Mouse (Mus musculus): ENCODE measurements at regions not wholly inside any gene's neighbourhood (a gene's known extent, or its start where the extent isn't known, plus 50 kb on each side); places are given as distances from the start of the nearest gene placed in this dataset.
A peak's percentile ranks its signal among the peaks of the same experiment; 100 is the strongest.

GRCm38 (mm10) chr13:37560800-37561199 is 215.8 kb downstream of the Ly86 start:
- H3K9me3 ChIP-seq: no peaks in the 10 kb centered on the region
- H3K27me3 ChIP-seq: no peaks in the 10 kb centered on the region
- no peaks in the 10 kb centered on the region for H3K36me3 ChIP-seq
- WGBS: 65% methylated on average over 3 of the region's 3 CpGs
- no peak overlapping the region for H3K9ac ChIP-seq (replicated peaks)
- peak; percentile 28; the same call in 1 of the 2 replicates for ATAC-seq (replicated peaks)
- no peak overlapping the region for H3K4me3 ChIP-seq
- H3K4me2 ChIP-seq (replicated peaks): no peak overlapping the region
- no peaks in the 10 kb centered on the region for H3K4me1 ChIP-seq
- no peak overlapping the region for H3K27ac ChIP-seq (replicated peaks)

- 0 out of 2 replicates have a peak, but pooled peaks have one; percentile 33 for ATAC-seq (replicated peaks)
- no peak overlapping the region for H3K4me2 ChIP-seq (replicated peaks)
- 58% methylated on average over 2 of the region's 2 CpGs for WGBS
Observed at GRCm38 (mm10) chr13:37561437-37561836, 216.4 kb downstream of the Ly86 start.

GRCm38 (mm10) chr13:37562141-37562540 is 216.1 kb upstream of the Rreb1 start:
- Histone ChIP-seq H3K36me3 (no peaks in the 10 kb centered on the region), H3K27me3 (no peaks in the 10 kb centered on the region), H3K9me3 (no peaks in the 10 kb centered on the region), H3K4me1 (no peaks in the 10 kb centered on the region), H3K9ac (replicated peaks) (no peak overlapping the region), H3K27ac (replicated peaks) (no peak overlapping the region), H3K4me2 (replicated peaks) (no peak overlapping the region), H3K4me3 (no peak overlapping the region)
- WGBS: 54% methylated on average over 9 of the region's 9 CpGs
- ATAC-seq (replicated peaks): no peak

More at GRCm38 (mm10) chr13:37561437-37561836, 216.4 kb downstream of the Ly86 start:
- Histone ChIP-seq H3K9me3 (no peaks in the 10 kb centered on the region), H3K4me3 (no peak overlapping the region), H3K27ac (replicated peaks) (no peak overlapping the region), H3K36me3 (no peaks in the 10 kb centered on the region), H3K9ac (replicated peaks) (no peak overlapping the region), H3K27me3 (no peaks in the 10 kb centered on the region), H3K4me1 (no peaks in the 10 kb centered on the region)

DNA sequence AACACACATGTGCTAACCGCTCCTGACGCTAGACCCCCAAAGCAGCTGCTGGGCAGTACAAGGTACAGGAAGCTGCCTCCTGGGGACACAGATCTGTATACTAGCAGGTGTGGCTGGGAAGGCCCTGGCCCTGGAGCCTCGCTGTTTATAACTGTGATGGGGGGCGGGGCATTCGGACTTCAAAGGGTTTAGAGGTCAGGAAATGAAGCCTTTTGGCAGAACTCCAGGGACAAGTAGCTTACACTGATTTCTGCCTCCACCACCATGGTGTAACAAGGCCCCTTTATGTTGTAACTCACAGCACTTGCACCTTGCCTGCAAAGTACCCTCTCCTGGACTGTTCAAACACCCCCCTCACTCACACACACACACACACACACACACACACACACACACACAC is 215.5 kb upstream of the Rreb1 start:
- H3K36me3 ChIP-seq: no peaks in the 10 kb centered on the region
- no peaks in the 10 kb centered on the region for H3K27me3 ChIP-seq
- H3K9me3 ChIP-seq: no peaks in the 10 kb centered on the region
- no peak overlapping the region for H3K4me3 ChIP-seq
- H3K4me1 ChIP-seq: no peaks in the 10 kb centered on the region
- no peak overlapping the region for H3K4me2 ChIP-seq (replicated peaks)
- whole genome bisulfite sequencing: 43% methylated on average over 5 of the region's 5 CpGs
- H3K9ac ChIP-seq (replicated peaks): no peak overlapping the region
- H3K27ac ChIP-seq (replicated peaks): no peak overlapping the region
- no peak for ATAC-seq (replicated peaks)

- 62% methylated on average over 3 of the region's 3 CpGs for WGBS
- Histone ChIP-seq H3K36me3 (no peaks in the 10 kb centered on the region), H3K27me3 (no peaks in the 10 kb centered on the region), H3K9ac (replicated peaks) (no peak overlapping the region), H3K9me3 (no peaks in the 10 kb centered on the region), H3K4me2 (replicated peaks) (no peak overlapping the region), H3K4me1 (no peaks in the 10 kb centered on the region), H3K4me3 (no peak overlapping the region), H3K27ac (replicated peaks) (no peak overlapping the region)
- no peak for ATAC-seq (replicated peaks)
Observed at GRCm38 (mm10) chr13:37569051-37569450, 209.1 kb upstream of the Rreb1 start.

DNA sequence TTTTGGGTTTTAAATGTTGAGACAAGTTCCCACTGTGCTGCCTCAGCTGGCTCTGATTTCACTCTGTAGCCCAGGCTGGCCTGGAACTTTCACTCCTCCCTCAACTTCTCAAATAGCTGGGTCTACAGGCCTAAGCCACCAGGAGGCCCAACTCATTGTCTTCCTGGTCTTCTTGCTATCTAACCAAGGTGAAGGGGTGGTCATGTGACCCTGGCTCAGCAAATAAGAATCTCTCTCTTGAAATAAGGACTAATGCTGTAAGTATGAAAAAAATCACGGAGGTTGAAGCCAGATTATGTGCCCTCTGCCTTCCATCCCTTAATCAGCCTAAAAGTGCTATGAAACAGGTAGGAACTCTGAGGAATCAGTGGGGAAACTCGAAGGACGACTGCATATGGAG is 208.7 kb upstream of the Rreb1 start:
- Histone ChIP-seq H3K9me3 (no peaks in the 10 kb centered on the region), H3K27ac (replicated peaks) (no peak overlapping the region), H3K4me2 (replicated peaks) (no peak overlapping the region), H3K4me3 (no peak overlapping the region), H3K27me3 (no peaks in the 10 kb centered on the region), H3K4me1 (no peaks in the 10 kb centered on the region), H3K9ac (replicated peaks) (no peak overlapping the region), H3K36me3 (no peaks in the 10 kb centered on the region)
- no peak for ATAC-seq (replicated peaks)
- 89% methylated on average over 3 of the region's 3 CpGs for WGBS

GRCm38 (mm10) chr13:37572983-37573382 is 205.2 kb upstream of the Rreb1 start:
- Histone ChIP-seq H3K27me3 (no peaks in the 10 kb centered on the region), H3K4me1 (no peaks in the 10 kb centered on the region), H3K9ac (replicated peaks) (no peak overlapping the region), H3K27ac (replicated peaks) (no peak overlapping the region), H3K36me3 (no peaks in the 10 kb centered on the region), H3K4me3 (no peak overlapping the region), H3K9me3 (no peaks in the 10 kb centered on the region), H3K4me2 (replicated peaks) (no peak overlapping the region)
- WGBS: 56% methylated on average over 3 of the region's 3 CpGs
- no peak for ATAC-seq (replicated peaks)

DNA sequence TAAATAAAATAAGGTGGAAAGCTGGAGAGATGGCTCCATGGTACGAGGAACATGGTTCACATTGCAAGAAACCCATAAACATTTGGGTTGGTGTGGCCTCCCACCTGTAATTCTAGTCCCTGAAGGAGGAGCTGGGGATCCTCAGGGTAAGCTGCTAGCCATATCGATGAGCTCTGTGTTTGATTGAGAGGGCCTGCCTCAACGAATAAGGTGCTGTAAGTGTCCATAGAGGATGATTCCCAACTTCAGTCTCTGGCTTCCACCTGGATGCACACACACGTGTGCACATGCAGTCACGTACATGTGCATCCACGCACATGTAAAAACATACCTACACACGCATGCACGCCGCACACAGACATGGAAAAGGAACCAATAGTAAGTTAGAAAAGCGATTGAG is 199.0 kb upstream of the Rreb1 start:
- ATAC-seq (replicated peaks): no peak
- Histone ChIP-seq H3K4me2 (replicated peaks) (no peak overlapping the region), H3K4me1 (peaks cover 8% of the 10 kb centered on the region), H3K36me3 (no peaks in the 10 kb centered on the region), H3K9ac (replicated peaks) (no peak overlapping the region), H3K9me3 (no peaks in the 10 kb centered on the region), H3K4me3 (no peak overlapping the region), H3K27ac (replicated peaks) (0 out of 2 replicates have a peak overlapping the region, but pooled peaks have one; percentile 77), H3K27me3 (no peaks in the 10 kb centered on the region)
- 85% methylated on average over 10 of the region's 10 CpGs for WGBS

- no peaks in the 10 kb centered on the region for H3K36me3 ChIP-seq
- no peak overlapping the region for H3K4me3 ChIP-seq
- H3K9me3 ChIP-seq: no peaks in the 10 kb centered on the region
- no peaks in the 10 kb centered on the region for H3K27me3 ChIP-seq
- no peak overlapping the region; the same call in 1 of the 2 replicates for H3K9ac ChIP-seq (replicated peaks)
- peak overlapping the region; percentile 23; the same call in 1 of the 2 replicates for H3K4me2 ChIP-seq (replicated peaks)
- peaks cover 8% of the 10 kb centered on the region for H3K4me1 ChIP-seq
- ATAC-seq (replicated peaks): peak; percentile 89
- peak overlapping the region; percentile 77 for H3K27ac ChIP-seq (replicated peaks)
- WGBS: 15% methylated on average over 11 of the region's 11 CpGs
Observed at GRCm38 (mm10) chr13:37579775-37580174, 198.4 kb upstream of the Rreb1 start.

GRCm38 (mm10) chr13:37580806-37581205 is 197.4 kb upstream of the Rreb1 start:
- WGBS: 83% methylated on average over 2 of the region's 2 CpGs
- peaks cover 8% of the 10 kb centered on the region for H3K4me1 ChIP-seq
- H3K27ac ChIP-seq (replicated peaks): no peak overlapping the region
- no peaks in the 10 kb centered on the region for H3K27me3 ChIP-seq
- no peak overlapping the region for H3K9ac ChIP-seq (replicated peaks)
- H3K9me3 ChIP-seq: no peaks in the 10 kb centered on the region
- no peak overlapping the region for H3K4me3 ChIP-seq
- no peak overlapping the region for H3K4me2 ChIP-seq (replicated peaks)
- no peak for ATAC-seq (replicated peaks)
- no peaks in the 10 kb centered on the region for H3K36me3 ChIP-seq

DNA sequence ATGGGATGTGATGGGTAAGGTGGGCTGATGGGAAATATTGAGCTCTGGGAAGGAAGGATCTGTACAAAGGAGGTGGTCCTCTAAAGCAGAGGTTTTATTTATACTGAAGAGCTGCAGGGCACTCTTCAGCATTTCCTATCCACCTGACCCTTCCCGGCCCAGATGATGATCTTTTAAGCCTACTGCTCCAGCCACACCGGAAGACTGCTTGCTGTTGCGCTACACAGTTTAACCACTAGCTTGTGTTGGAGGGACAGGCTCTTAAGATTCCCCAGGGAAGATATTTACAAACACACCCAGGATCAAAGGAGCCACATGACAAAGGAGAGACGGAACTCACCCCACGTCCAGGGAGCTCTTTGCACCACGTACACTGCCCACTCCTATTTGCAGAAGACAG is 196.8 kb upstream of the Rreb1 start:
- Histone ChIP-seq H3K4me3 (no peak overlapping the region), H3K27me3 (no peaks in the 10 kb centered on the region), H3K4me2 (replicated peaks) (no peak overlapping the region), H3K9ac (replicated peaks) (no peak overlapping the region), H3K36me3 (no peaks in the 10 kb centered on the region), H3K27ac (replicated peaks) (no peak overlapping the region), H3K4me1 (peaks cover 8% of the 10 kb centered on the region), H3K9me3 (no peaks in the 10 kb centered on the region)
- WGBS: 69% methylated on average over 6 of the region's 6 CpGs
- no peak for ATAC-seq (replicated peaks)

DNA sequence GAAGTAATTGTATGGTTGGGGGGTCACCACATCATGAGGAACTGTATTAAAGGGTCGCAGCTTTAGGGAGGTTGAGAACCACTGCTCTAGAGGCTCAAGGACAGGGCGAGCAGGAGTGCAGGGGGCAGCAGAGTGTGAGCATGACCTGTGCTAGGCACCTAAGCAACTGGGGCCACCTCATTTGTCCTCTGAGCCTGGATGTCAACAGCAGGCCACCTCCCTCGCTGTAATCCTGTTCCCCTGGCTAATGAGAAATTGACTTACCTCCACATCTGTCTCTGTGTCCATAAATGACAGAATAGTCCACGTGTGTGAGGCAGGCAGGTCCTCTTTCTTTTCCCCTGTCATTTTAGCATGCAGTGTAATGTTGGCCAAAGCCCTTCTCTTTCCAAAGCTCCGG is 192.7 kb upstream of the Rreb1 start:
- no peaks in the 10 kb centered on the region for H3K36me3 ChIP-seq
- no peaks in the 10 kb centered on the region for H3K27me3 ChIP-seq
- no peak overlapping the region for H3K4me2 ChIP-seq (replicated peaks)
- ATAC-seq (replicated peaks): no peak
- H3K9me3 ChIP-seq: no peaks in the 10 kb centered on the region
- H3K4me1 ChIP-seq: no peaks in the 10 kb centered on the region
- 88% methylated on average over 5 of the region's 5 CpGs for WGBS
- no peak overlapping the region for H3K4me3 ChIP-seq
- no peak overlapping the region for H3K27ac ChIP-seq (replicated peaks)
- H3K9ac ChIP-seq (replicated peaks): no peak overlapping the region

DNA sequence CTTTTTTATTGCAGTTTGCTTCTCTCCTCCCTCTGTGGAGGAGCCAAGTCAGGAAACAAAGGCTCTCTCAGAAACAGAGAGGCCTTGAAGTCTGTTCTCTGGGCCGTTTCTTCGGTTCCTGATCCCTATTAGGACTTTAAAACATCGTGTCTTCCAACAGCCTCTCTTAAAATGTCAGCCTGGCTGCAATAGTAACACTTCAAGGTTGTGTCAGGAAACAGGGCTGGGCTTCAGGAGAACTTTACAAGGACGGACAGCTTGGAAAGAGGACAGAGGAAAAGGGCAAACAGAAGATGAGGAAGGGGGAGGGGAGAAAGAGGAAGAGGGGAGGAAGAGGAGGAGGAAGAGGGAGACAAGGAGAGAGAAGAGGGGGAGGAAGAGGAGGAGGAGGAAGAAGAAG is 191.7 kb upstream of the Rreb1 start:
- no peak for ATAC-seq (replicated peaks)
- no peak overlapping the region for H3K4me3 ChIP-seq
- H3K27ac ChIP-seq (replicated peaks): no peak overlapping the region
- no peak overlapping the region for H3K4me2 ChIP-seq (replicated peaks)
- H3K4me1 ChIP-seq: no peaks in the 10 kb centered on the region
- 60% methylated on average over 4 of the region's 4 CpGs for WGBS
- no peaks in the 10 kb centered on the region for H3K36me3 ChIP-seq
- H3K27me3 ChIP-seq: no peaks in the 10 kb centered on the region
- no peaks in the 10 kb centered on the region for H3K9me3 ChIP-seq
- no peak overlapping the region for H3K9ac ChIP-seq (replicated peaks)
